Mouse (Mus musculus): ENCODE results near the gene Ccdc24.

Ccdc24 gene

GRCm38 (mm10) chr4:117830124-117830551 lies 42.2 kb downstream of the Ccdc24 start:
- DNase-seq (ENCODE audit: low read depth, low spot score) = no peak

GRCm38 (mm10) chr4:117829260-117830123 lies 42.9 kb downstream of the Ccdc24 start:
- peak; percentile 40 for DNase-seq (ENCODE audit: low read depth, low spot score)

- DNase-seq (ENCODE audit: low read depth, low spot score) = no peak
Observed at GRCm38 (mm10) chr4:117828572-117829145, 43.7 kb downstream of the Ccdc24 start.

- DNase-seq (ENCODE audit: low read depth, low spot score) = no peak
Observed at GRCm38 (mm10) chr4:117818032-117818431, 54.3 kb downstream of the Ccdc24 start.

- DNase-seq (ENCODE audit: low read depth, low spot score) = no peak
Observed at GRCm38 (mm10) chr4:117816776-117817175, 55.6 kb downstream of the Ccdc24 start.

All from WW6 (cell line).